Mouse (Mus musculus): ENCODE measurements at regions not wholly inside any gene's neighbourhood (a gene's known extent, or its start where the extent isn't known, plus 50 kb on each side); places are given as distances from the start of the nearest gene placed in this dataset.
A peak's percentile ranks its signal among the peaks of the same experiment; 100 is the strongest.
"Not testable (repeated sequence)": the region's sequence is repeated elsewhere in the genome, so short reads cannot be mapped to it uniquely, and the experiment has no call there.

GRCm38 (mm10) chr15:41283199-41283598 lies 1149.0 kb downstream of the 9330182O14Rik start:
- intact Hi-C loops (cut with DNase I; ENCODE audit: low total_unique reads): no loop called here
- DNase-seq: no peak

GRCm38 (mm10) chr15:41286809-41287413 lies 1152.7 kb downstream of the 9330182O14Rik start:
- intact Hi-C loops (cut with DNase I; ENCODE audit: low total_unique reads): no loop called here
- no peak for DNase-seq

- no peak for DNase-seq
- intact Hi-C loops (cut with DNase I; ENCODE audit: low total_unique reads): no loop called here
Observed at GRCm38 (mm10) chr15:41297419-41297818, 1163.3 kb downstream of the 9330182O14Rik start.

- DNase-seq: no peak
- intact Hi-C loops (cut with DNase I; ENCODE audit: low total_unique reads): no loop called here
Observed at GRCm38 (mm10) chr15:41306638-41307037, 1172.5 kb downstream of the 9330182O14Rik start.

GRCm38 (mm10) chr15:41311728-41312320 lies 1177.7 kb downstream of the 9330182O14Rik start:
- intact Hi-C loops (cut with DNase I; ENCODE audit: low total_unique reads): no loop called here
- DNase-seq: no peak

GRCm38 (mm10) chr15:41314916-41315315 lies 1180.8 kb downstream of the 9330182O14Rik start:
- DNase-seq: no peak
- intact Hi-C loops (cut with DNase I; ENCODE audit: low total_unique reads): no loop called here

- intact Hi-C loops (cut with DNase I; ENCODE audit: low total_unique reads): no loop called here
- DNase-seq: peak; percentile 15
Observed at GRCm38 (mm10) chr15:41325633-41326252, 1191.6 kb downstream of the 9330182O14Rik start.

- intact Hi-C loops (cut with DNase I; ENCODE audit: low total_unique reads): no loop called here
- no peak for DNase-seq
Observed at GRCm38 (mm10) chr15:41329286-41329685, 1195.1 kb downstream of the 9330182O14Rik start.

GRCm38 (mm10) chr15:41330085-41330484 lies 1195.9 kb downstream of the 9330182O14Rik start:
- no peak for DNase-seq
- intact Hi-C loops (cut with DNase I; ENCODE audit: low total_unique reads): no loop called here

- no peak for DNase-seq
- intact Hi-C loops (cut with DNase I; ENCODE audit: low total_unique reads): no loop called here
Observed at GRCm38 (mm10) chr15:41332451-41332850, 1198.3 kb downstream of the 9330182O14Rik start.

GRCm38 (mm10) chr15:41333165-41333564 lies 1199.0 kb downstream of the 9330182O14Rik start:
- no peak for DNase-seq
- intact Hi-C loops (cut with DNase I; ENCODE audit: low total_unique reads): no loop called here

GRCm38 (mm10) chr15:41340621-41341020 lies 1206.5 kb downstream of the 9330182O14Rik start:
- intact Hi-C loops (cut with DNase I; ENCODE audit: low total_unique reads); DNase-seq: not testable (repeated sequence)

- no peak for DNase-seq
- intact Hi-C loops (cut with DNase I; ENCODE audit: low total_unique reads): no loop called here
Observed at GRCm38 (mm10) chr15:41345554-41345953, 1211.4 kb downstream of the 9330182O14Rik start.

- DNase-seq: no peak
- intact Hi-C loops (cut with DNase I; ENCODE audit: low total_unique reads): no loop called here
Observed at GRCm38 (mm10) chr15:41347221-41347620, 1213.1 kb downstream of the 9330182O14Rik start.

GRCm38 (mm10) chr15:41352129-41352528 lies 1218.0 kb downstream of the 9330182O14Rik start:
- no peak for DNase-seq
- intact Hi-C loops (cut with DNase I; ENCODE audit: low total_unique reads): no loop called here

GRCm38 (mm10) chr15:41359276-41359675 lies 1225.1 kb downstream of the 9330182O14Rik start:
- intact Hi-C loops (cut with DNase I; ENCODE audit: low total_unique reads): no loop called here
- DNase-seq: no peak

GRCm38 (mm10) chr15:41374669-41375068 lies 1240.5 kb downstream of the 9330182O14Rik start:
- DNase-seq: no peak

GRCm38 (mm10) chr15:41375906-41376305 lies 1241.7 kb downstream of the 9330182O14Rik start:
- intact Hi-C loops (cut with DNase I; ENCODE audit: low total_unique reads): no loop called here
- DNase-seq: no peak

More at GRCm38 (mm10) chr15:41374669-41375068, 1240.5 kb downstream of the 9330182O14Rik start:
- intact Hi-C loops (cut with DNase I; ENCODE audit: low total_unique reads): no loop called here

- intact Hi-C loops (cut with DNase I; ENCODE audit: low total_unique reads): no loop called here
- DNase-seq: no peak
Observed at GRCm38 (mm10) chr15:41379637-41380036, 1245.5 kb downstream of the 9330182O14Rik start.

GRCm38 (mm10) chr15:41380429-41380828 lies 1246.3 kb downstream of the 9330182O14Rik start:
- intact Hi-C loops (cut with DNase I; ENCODE audit: low total_unique reads): no loop called here

GRCm38 (mm10) chr15:41390699-41391098 lies 1256.5 kb downstream of the 9330182O14Rik start:
- intact Hi-C loops (cut with DNase I; ENCODE audit: low total_unique reads): no loop called here
- DNase-seq: no peak

More at GRCm38 (mm10) chr15:41380429-41380828, 1246.3 kb downstream of the 9330182O14Rik start:
- no peak for DNase-seq
